Mouse (Mus musculus) layer of hippocampus, postnatal 25 days (tissue): ENCODE results near the gene Grin3b. TPM values are rescaled to one million over a fixed set of nuclear protein-coding genes. Genes with fewer than 3 reads are reported as not detected.

Experiments
- total RNA-seq, 2 experiments: library from RNA; stranded (reverse); gene quantifications; 2 replicates each; pipeline ENCODE4 v1.2.3; 2021

The Grin3b gene
- total RNA-seq, 2 experiments from 2014 or later: 0.12 to 0.15 TPM

Other genes starting within 250 kb of the Grin3b start
- 10 to 100 TPM; 39.2 to 44.6 TPM for gene Polrmt, start 224.1 kb upstream of the Grin3b start, total RNA-seq
- 1 to 10 TPM; 1.0 to 1.5 TPM for gene Fgf22, start 215.6 kb upstream of the Grin3b start, total RNA-seq
- 10 to 100 TPM; 82.7 to 92.9 TPM for gene Rnf126, start 203.8 kb upstream of the Grin3b start, total RNA-seq
- gene Fstl3, start 193.4 kb upstream of the Grin3b start, total RNA-seq: 1 to 10 TPM; 1.2 to 2.1 TPM
- under 1 TPM; 0.30 to 0.33 TPM for gene Prss57, start 179.8 kb upstream of the Grin3b start, total RNA-seq
- 100 to 1,000 TPM; 307 to 325 TPM for gene Palm, start 177.1 kb upstream of the Grin3b start, total RNA-seq
- gene Misp, start 149.7 kb upstream of the Grin3b start, total RNA-seq: under 1 TPM; 0.66 to 0.89 TPM
- 10 to 100 TPM; 44.0 to 66.0 TPM for gene Ptbp1, start 116.3 kb upstream of the Grin3b start, total RNA-seq
- 1 to 10 TPM; 1.1 to 1.4 TPM for gene Prtn3, start 96.2 kb upstream of the Grin3b start, total RNA-seq
- 10 to 100 TPM; 32.4 to 34.4 TPM for gene Plppr3, start 96.1 kb upstream of the Grin3b start, total RNA-seq
- not detected for gene Elane, start 84.5 kb upstream of the Grin3b start, total RNA-seq
- gene Cfd, start 79.9 kb upstream of the Grin3b start, total RNA-seq: not detected
- gene Med16, start 61.8 kb upstream of the Grin3b start, total RNA-seq: 10 to 100 TPM; 55.5 to 56.2 TPM
- gene Gm26602, start 59.9 kb upstream of the Grin3b start, total RNA-seq: not detected
- 1 to 10 TPM; 6.6 to 6.7 TPM for gene Kiss1r, start 53.7 kb upstream of the Grin3b start, total RNA-seq
- gene R3hdm4, start 49.5 kb upstream of the Grin3b start, total RNA-seq: 100 to 1,000 TPM; 428 to 450 TPM
- 1 to 10 TPM; 4.6 to 6.9 TPM for gene Arid3a, start 43.7 kb upstream of the Grin3b start, total RNA-seq
- 10 to 100 TPM; 42.9 to 45.8 TPM for gene Wdr18, start 10.6 kb upstream of the Grin3b start, total RNA-seq
- gene Tmem259, start 13.6 kb downstream of the Grin3b start, total RNA-seq: 100 to 1,000 TPM; 125 to 131 TPM
- 1 to 10 TPM; 5.8 to 6.0 TPM for gene Cnn2, start 17.9 kb downstream of the Grin3b start, total RNA-seq
- 10 to 100 TPM in 1 of 2 experiments, 1 to 10 TPM in 1; 9.6 to 10.2 TPM for gene Abca7, start 25.8 kb downstream of the Grin3b start, total RNA-seq
- 1 to 10 TPM; 3.3 to 4.3 TPM for gene Arhgap45, start 45.9 kb downstream of the Grin3b start, total RNA-seq
- gene Polr2e, start 69.1 kb downstream of the Grin3b start, total RNA-seq: 10 to 100 TPM; 86.6 to 91.0 TPM
- gene Gpx4, start 76.5 kb downstream of the Grin3b start, total RNA-seq: 100 to 1,000 TPM; 486 to 515 TPM
- gene Sbno2, start 134.9 kb downstream of the Grin3b start, total RNA-seq: 10 to 100 TPM; 14.5 to 22.0 TPM
- 10 to 100 TPM; 89.1 to 94.3 TPM for gene Stk11, start 145.1 kb downstream of the Grin3b start, total RNA-seq
- gene Atp5d, start 167.9 kb downstream of the Grin3b start, total RNA-seq: 100 to 1,000 TPM; 338 to 391 TPM
- gene Cbarp, start 170.1 kb downstream of the Grin3b start, total RNA-seq: 100 to 1,000 TPM; 399 to 401 TPM
- 10 to 100 TPM; 61.4 to 82.4 TPM for gene Midn, start 177.6 kb downstream of the Grin3b start, total RNA-seq
- 10 to 100 TPM; 69.5 to 97.5 TPM for gene Cirbp, start 195.3 kb downstream of the Grin3b start, total RNA-seq
- 1 to 10 TPM; 5.8 to 6.2 TPM for gene 1600002K03Rik, start 202.2 kb downstream of the Grin3b start, total RNA-seq
- 10 to 100 TPM; 11.9 to 12.7 TPM for gene Efna2, start 208.8 kb downstream of the Grin3b start, total RNA-seq